Mouse (Mus musculus): ENCODE data around the gene Kdm5b. TPM values are rescaled to one million over a fixed set of nuclear protein-coding genes. Genes with fewer than 3 reads are reported as not detected.

Gene Kdm5b
- polyA plus RNA-seq, 1 experiment from 2014 or later = 74.0 TPM

DNA sequence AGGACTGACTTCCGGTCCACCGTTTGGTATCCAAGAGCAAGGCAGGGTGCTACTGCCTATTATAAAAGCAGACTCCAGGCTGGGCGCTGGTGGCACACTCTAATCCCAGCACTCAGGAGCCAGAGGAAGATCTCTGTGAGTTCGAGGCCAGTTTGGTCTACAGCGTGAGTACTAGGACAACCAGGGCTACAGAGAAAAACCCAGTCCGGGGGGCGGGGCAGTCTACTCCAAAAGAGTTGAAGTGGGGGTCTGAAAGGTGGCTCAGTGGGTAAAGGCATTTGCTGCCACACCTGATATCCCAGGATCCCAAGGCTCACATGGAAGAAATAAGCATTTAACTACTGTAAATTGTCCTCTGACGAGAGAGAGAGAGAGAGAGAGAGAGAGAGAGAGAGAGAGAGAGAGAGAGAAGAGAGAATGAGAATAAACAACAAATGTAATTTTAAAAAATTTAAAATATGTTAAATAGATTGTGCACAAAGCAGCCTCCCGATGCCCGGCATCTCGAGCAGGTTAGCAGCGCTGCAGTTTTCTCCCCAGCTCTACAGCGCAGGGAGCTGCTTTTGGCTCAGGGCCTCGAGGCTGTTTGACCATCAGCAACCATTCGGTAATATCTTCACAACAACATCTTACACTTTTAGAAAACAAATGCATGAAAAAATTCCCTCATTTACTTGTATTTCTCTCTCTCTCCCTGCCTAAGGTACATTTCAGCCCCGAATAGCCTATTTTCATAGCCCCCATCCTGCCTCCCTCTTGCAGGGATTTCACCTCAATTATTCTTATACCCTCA is 85.6 kb downstream of the Kdm5b start:
- no peak for DNase-seq (ENCODE audit: low spot score, missing footprints)
- H3K9ac ChIP-seq (ENCODE audit: low read length) = no peak overlapping the region
- H3K36me3 ChIP-seq (ENCODE audit: control insufficient read depth, insufficient read depth, low read length) = no peaks in the 10 kb centered on the region
- H3K4me2 ChIP-seq = peak overlapping the region; percentile 71
- no peak overlapping the region for H3K27ac ChIP-seq (ENCODE audit: low read depth, low read length)
- 19% methylated on average over 16 of the region's 16 CpGs for WGBS
- H3K4me1 ChIP-seq (ENCODE audit: control insufficient read depth, insufficient read depth, low read length) = peaks cover 8% of the 10 kb centered on the region
- H3K27me3 ChIP-seq (ENCODE audit: control insufficient read depth, insufficient read depth, low read length) = peaks cover 48% of the 10 kb centered on the region
- H3K4me3 ChIP-seq (ENCODE audit: low read depth, low read length) = peak overlapping the region; percentile 46
- H3K9me3 ChIP-seq (ENCODE audit: control insufficient read depth, low read length) = no peaks in the 10 kb centered on the region
- ATAC-seq (ENCODE audit: low FRiP score) = no peak

GRCm38 (mm10) chr1:134646261-134646962 is 86.4 kb downstream of the Kdm5b start, which contains the start of gene Syt2:
TSS of gene Syt2 (plus strand) at chr1:134646677.
- H3K27ac ChIP-seq (ENCODE audit: low read depth, low read length) = no peak within 1 kb of the TSS

DNA sequence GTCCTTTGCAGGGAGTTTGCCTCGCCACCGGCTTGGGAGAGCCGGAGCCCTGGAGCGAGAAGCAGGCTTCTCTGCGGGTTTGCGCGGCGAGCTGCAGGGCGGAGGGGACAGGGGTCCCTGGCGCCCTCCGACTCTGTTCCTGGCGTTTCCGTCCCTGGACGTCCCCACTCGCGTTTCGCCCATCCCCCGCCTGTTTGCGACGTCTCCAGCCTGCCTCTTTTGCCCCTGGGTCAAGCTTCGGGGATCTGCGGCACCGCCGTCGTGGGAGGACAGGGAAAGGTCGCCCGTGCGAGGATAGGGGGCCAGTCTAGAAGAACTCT is 87.0 kb downstream of the Kdm5b start:
- 0 out of 2 replicates have a peak, but pooled peaks have one; percentile 31 for ATAC-seq (ENCODE audit: low FRiP score)
- peak overlapping the region; percentile 71 for H3K4me2 ChIP-seq

More at GRCm38 (mm10) chr1:134646261-134646962, 86.4 kb downstream of the Kdm5b start, which contains the start of gene Syt2:
- no peaks in the 10 kb centered on the region for H3K9me3 ChIP-seq (ENCODE audit: control insufficient read depth, low read length)
- no peaks in the 10 kb centered on the region for H3K36me3 ChIP-seq (ENCODE audit: control insufficient read depth, insufficient read depth, low read length)
- WGBS = under 1% methylated on average over 51 of the region's 63 CpGs
- peaks cover 10% of the 10 kb centered on the region for H3K4me1 ChIP-seq (ENCODE audit: control insufficient read depth, insufficient read depth, low read length)
- peak within 1 kb of the TSS; percentile 46 for H3K4me3 ChIP-seq (ENCODE audit: low read depth, low read length)
- peak within 1 kb of the TSS; percentile 38 for H3K9ac ChIP-seq (ENCODE audit: low read length)
- peaks cover 48% of the 10 kb centered on the region for H3K27me3 ChIP-seq (ENCODE audit: control insufficient read depth, insufficient read depth, low read length)
- ATAC-seq (ENCODE audit: low FRiP score) (peak; percentile 81), DNase-seq (ENCODE audit: low spot score, missing footprints) (peak; percentile 95)
- H3K4me2 ChIP-seq = peak within 1 kb of the TSS; percentile 71

GRCm38 (mm10) chr1:134647591-134647990 is 87.6 kb downstream of the Kdm5b start:
- no peak overlapping the region for H3K4me2 ChIP-seq
- WGBS = 19% methylated on average over 7 of the region's 7 CpGs

More for the DNA sequence above, 87.0 kb downstream of the Kdm5b start:
- Histone ChIP-seq H3K27ac (ENCODE audit: low read depth, low read length) (no peak overlapping the region), H3K9me3 (ENCODE audit: control insufficient read depth, low read length) (no peaks in the 10 kb centered on the region), H3K9ac (ENCODE audit: low read length) (peak overlapping the region; percentile 25), H3K4me1 (ENCODE audit: control insufficient read depth, insufficient read depth, low read length) (peaks cover 12% of the 10 kb centered on the region), H3K36me3 (ENCODE audit: control insufficient read depth, insufficient read depth, low read length) (no peaks in the 10 kb centered on the region), H3K4me3 (ENCODE audit: low read depth, low read length) (peak overlapping the region; percentile 46), H3K27me3 (ENCODE audit: control insufficient read depth, insufficient read depth, low read length) (peaks cover 48% of the 10 kb centered on the region)
- under 1% methylated on average over 28 of the region's 28 CpGs for WGBS
- no peak for DNase-seq (ENCODE audit: low spot score, missing footprints)

GRCm38 (mm10) chr1:134650816-134651215 is 90.8 kb downstream of the Kdm5b start:
- DNase-seq (ENCODE audit: low spot score, missing footprints) (no peak), ATAC-seq (ENCODE audit: low FRiP score) (no peak)
- 82% methylated on average over 5 of the region's 5 CpGs for WGBS
- no peaks in the 10 kb centered on the region for H3K36me3 ChIP-seq (ENCODE audit: control insufficient read depth, insufficient read depth, low read length)
- H3K4me2 ChIP-seq = no peak overlapping the region
- no peak overlapping the region for H3K9ac ChIP-seq (ENCODE audit: low read length)
- no peaks in the 10 kb centered on the region for H3K9me3 ChIP-seq (ENCODE audit: control insufficient read depth, low read length)
- H3K27me3 ChIP-seq (ENCODE audit: control insufficient read depth, insufficient read depth, low read length) = peaks cover 32% of the 10 kb centered on the region
- no peak overlapping the region for H3K4me3 ChIP-seq (ENCODE audit: low read depth, low read length)
- peaks cover 23% of the 10 kb centered on the region for H3K4me1 ChIP-seq (ENCODE audit: control insufficient read depth, insufficient read depth, low read length)
- H3K27ac ChIP-seq (ENCODE audit: low read depth, low read length) = no peak overlapping the region

More at GRCm38 (mm10) chr1:134647591-134647990, 87.6 kb downstream of the Kdm5b start:
- Histone ChIP-seq H3K9me3 (ENCODE audit: control insufficient read depth, low read length) (no peaks in the 10 kb centered on the region), H3K27me3 (ENCODE audit: control insufficient read depth, insufficient read depth, low read length) (peaks cover 50% of the 10 kb centered on the region), H3K4me1 (ENCODE audit: control insufficient read depth, insufficient read depth, low read length) (peaks cover 14% of the 10 kb centered on the region), H3K4me3 (ENCODE audit: low read depth, low read length) (0 out of 2 replicates have a peak overlapping the region, but pooled peaks have one; percentile 46), H3K36me3 (ENCODE audit: control insufficient read depth, insufficient read depth, low read length) (no peaks in the 10 kb centered on the region), H3K27ac (ENCODE audit: low read depth, low read length) (no peak overlapping the region), H3K9ac (ENCODE audit: low read length) (no peak overlapping the region)
- no peak for DNase-seq (ENCODE audit: low spot score, missing footprints)
- ATAC-seq (ENCODE audit: low FRiP score) = no peak

DNA sequence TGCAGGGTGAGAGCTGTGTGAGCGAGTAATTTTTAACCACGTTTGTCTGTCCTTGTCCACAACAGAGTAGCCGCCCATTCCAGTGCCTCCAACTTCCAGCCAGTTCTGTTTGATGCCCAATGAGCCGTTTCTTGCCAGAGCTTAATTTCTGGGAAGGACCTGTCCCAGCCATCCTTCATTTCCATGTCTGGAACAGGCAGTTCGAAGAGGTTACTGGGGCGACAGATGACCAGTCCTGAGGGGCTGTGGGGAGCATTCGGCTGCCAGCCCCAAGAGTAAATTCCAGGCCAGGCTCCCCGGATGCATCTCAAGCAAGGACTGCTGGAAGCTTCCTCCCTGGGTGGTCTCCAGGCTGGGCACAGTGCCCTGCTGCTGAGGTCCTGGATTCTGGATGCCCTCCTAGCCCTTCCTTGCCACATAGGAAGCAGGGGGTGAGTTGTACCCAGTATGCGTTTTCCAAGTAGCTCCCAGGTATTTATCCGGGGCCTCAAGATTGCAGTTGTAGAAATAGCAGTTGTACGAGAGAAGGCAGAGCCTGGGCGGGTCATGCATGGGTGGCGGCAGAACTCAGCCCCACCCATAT is 91.4 kb downstream of the Kdm5b start:
- H3K27ac ChIP-seq (ENCODE audit: low read depth, low read length) = no peak overlapping the region
- H3K27me3 ChIP-seq (ENCODE audit: control insufficient read depth, insufficient read depth, low read length) = peaks cover 27% of the 10 kb centered on the region
- no peak overlapping the region for H3K4me2 ChIP-seq
- DNase-seq (ENCODE audit: low spot score, missing footprints) = no peak
- H3K4me3 ChIP-seq (ENCODE audit: low read depth, low read length) = no peak overlapping the region
- no peaks in the 10 kb centered on the region for H3K36me3 ChIP-seq (ENCODE audit: control insufficient read depth, insufficient read depth, low read length)
- WGBS = 55% methylated on average over 13 of the region's 13 CpGs
- peaks cover 19% of the 10 kb centered on the region for H3K4me1 ChIP-seq (ENCODE audit: control insufficient read depth, insufficient read depth, low read length)
- no peak overlapping the region for H3K9ac ChIP-seq (ENCODE audit: low read length)
- no peak for ATAC-seq (ENCODE audit: low FRiP score)
- H3K9me3 ChIP-seq (ENCODE audit: control insufficient read depth, low read length) = no peaks in the 10 kb centered on the region

- Histone ChIP-seq H3K4me1 (ENCODE audit: control insufficient read depth, insufficient read depth, low read length) (peaks cover 18% of the 10 kb centered on the region), H3K4me3 (ENCODE audit: low read depth, low read length) (no peak overlapping the region), H3K27me3 (ENCODE audit: control insufficient read depth, insufficient read depth, low read length) (peaks cover 21% of the 10 kb centered on the region), H3K27ac (ENCODE audit: low read depth, low read length) (no peak overlapping the region), H3K36me3 (ENCODE audit: control insufficient read depth, insufficient read depth, low read length) (no peaks in the 10 kb centered on the region), H3K9ac (ENCODE audit: low read length) (no peak overlapping the region), H3K9me3 (ENCODE audit: control insufficient read depth, low read length) (no peaks in the 10 kb centered on the region), H3K4me2 (no peak overlapping the region)
- 32% methylated on average over 4 of the region's 4 CpGs for WGBS
- ATAC-seq (ENCODE audit: low FRiP score) = 0 out of 2 replicates have a peak, but pooled peaks have one; percentile 19
- no peak for DNase-seq (ENCODE audit: low spot score, missing footprints)
Observed at GRCm38 (mm10) chr1:134651851-134652398, 92.0 kb downstream of the Kdm5b start.

DNA sequence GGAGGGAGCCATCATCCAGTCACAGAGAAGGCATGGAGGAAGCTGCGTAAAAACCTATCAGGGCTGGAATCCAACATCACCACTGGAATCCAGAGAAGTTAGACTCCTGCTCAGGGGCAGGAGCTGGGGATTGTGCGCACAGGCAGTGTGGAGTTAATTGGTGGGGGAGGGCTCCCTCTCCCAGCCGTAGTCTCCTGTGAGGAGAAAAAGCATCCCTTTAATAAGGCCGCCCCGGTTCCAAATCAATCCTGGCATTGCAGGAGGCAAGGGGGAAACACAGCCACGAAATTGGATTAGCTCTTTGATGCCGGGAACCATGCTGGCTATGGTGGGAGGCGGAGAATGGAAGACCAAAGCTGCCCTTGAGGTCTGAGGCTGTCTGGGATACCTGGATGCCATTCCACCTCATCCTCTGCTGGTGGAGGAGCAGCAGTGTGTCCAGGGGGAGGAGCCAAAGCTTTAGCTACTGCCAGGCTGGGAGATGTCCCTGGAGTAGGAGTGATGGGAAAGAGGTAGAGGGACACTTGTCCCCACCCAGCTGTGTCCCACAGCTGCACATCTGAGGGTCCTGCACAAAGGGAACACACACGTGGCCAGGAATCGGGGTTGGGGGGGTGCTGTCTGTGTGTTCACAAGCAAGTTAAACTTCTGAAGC is 93.8 kb downstream of the Kdm5b start:
- peak overlapping the region; percentile 2; the same call in 1 of the 2 replicates for H3K4me2 ChIP-seq
- 10% methylated on average over 10 of the region's 10 CpGs for WGBS
- no peak overlapping the region for H3K9ac ChIP-seq (ENCODE audit: low read length)
- H3K27ac ChIP-seq (ENCODE audit: low read depth, low read length) = no peak overlapping the region
- H3K4me1 ChIP-seq (ENCODE audit: control insufficient read depth, insufficient read depth, low read length) = peaks cover 16% of the 10 kb centered on the region
- no peaks in the 10 kb centered on the region for H3K9me3 ChIP-seq (ENCODE audit: control insufficient read depth, low read length)
- H3K4me3 ChIP-seq (ENCODE audit: low read depth, low read length) = no peak overlapping the region
- ATAC-seq (ENCODE audit: low FRiP score) (peak; percentile 42; the same call in 1 of the 2 replicates), DNase-seq (ENCODE audit: low spot score, missing footprints) (no peak)
- H3K36me3 ChIP-seq (ENCODE audit: control insufficient read depth, insufficient read depth, low read length) = no peaks in the 10 kb centered on the region
- peaks cover 3% of the 10 kb centered on the region for H3K27me3 ChIP-seq (ENCODE audit: control insufficient read depth, insufficient read depth, low read length)
